Mouse (Mus musculus): ENCODE measurements around the gene Higd2a. TPM values are rescaled to one million over a fixed set of nuclear protein-coding genes. Genes with fewer than 3 reads are reported as not detected.

The Higd2a gene
- polyA plus RNA-seq, 1 experiment from 2014 or later: 154 TPM

DNA sequence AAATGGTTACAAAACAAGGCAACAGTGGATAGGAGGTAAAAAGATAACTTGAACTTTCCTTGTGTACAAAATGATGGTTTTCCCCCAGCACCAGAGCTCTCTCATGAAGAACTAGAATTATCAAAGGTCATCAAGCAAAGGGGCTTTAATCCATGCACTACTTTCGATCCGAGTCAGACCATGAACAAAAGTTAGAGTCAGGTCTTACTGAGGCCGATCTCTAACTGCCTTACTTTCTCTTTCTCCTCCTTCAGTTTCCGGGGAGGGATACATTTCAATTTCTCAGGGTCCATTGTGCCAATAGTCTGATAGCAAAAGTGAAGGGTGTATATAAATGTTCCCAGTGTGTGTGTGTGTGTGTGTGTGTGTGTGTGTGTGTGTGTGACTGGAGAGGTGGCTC, 17.4 kb upstream of the Higd2a start:
- H3K27me3 ChIP-seq (ENCODE audit: control insufficient read depth, insufficient read depth, low read length): no peaks in the 10 kb centered on the region
- WGBS: 84% methylated on average over 4 of the region's 4 CpGs
- H3K36me3 ChIP-seq (replicated peaks; ENCODE audit: control insufficient read depth, insufficient read depth, low read depth, low read length): no peaks in the 10 kb centered on the region
- H3K4me2 ChIP-seq (ENCODE audit: low read depth, low read length): no peak overlapping the region
- DNase-seq (ENCODE audit: low spot score): no peak
- no peak overlapping the region for H3K4me3 ChIP-seq (ENCODE audit: low read depth, low read length)
- no peak overlapping the region for H3K27ac ChIP-seq (replicated peaks; ENCODE audit: low read depth, low read length)
- H3K9me3 ChIP-seq (replicated peaks; ENCODE audit: control insufficient read depth, low read length): no peaks in the 10 kb centered on the region
- no peaks in the 10 kb centered on the region; the same call in 1 of the 2 replicates for H3K4me1 ChIP-seq (ENCODE audit: control insufficient read depth, insufficient read depth, low read length)
- no peak for ATAC-seq (replicated peaks; ENCODE audit: insufficient number of reproducible peaks, low FRiP score, low TSS enrichment, low read depth)
- no peak overlapping the region for H3K9ac ChIP-seq (replicated peaks; ENCODE audit: low read length)

GRCm38 (mm10) chr13:54574854-54575481, 15.0 kb upstream of the Higd2a start, which contains the start of gene Arl10:
Arl10 (plus strand) TSS chr13:54575015.
- Histone ChIP-seq H3K27me3 (ENCODE audit: control insufficient read depth, insufficient read depth, low read length) (no peaks in the 10 kb centered on the region), H3K4me1 (ENCODE audit: control insufficient read depth, insufficient read depth, low read length) (no peaks in the 10 kb centered on the region; the same call in 1 of the 2 replicates), H3K4me3 (ENCODE audit: low read depth, low read length) (peak within 1 kb of the TSS; percentile 96), H3K4me2 (ENCODE audit: low read depth, low read length) (peak within 1 kb of the TSS; percentile 90), H3K36me3 (replicated peaks; ENCODE audit: control insufficient read depth, insufficient read depth, low read depth, low read length) (0 out of 2 replicates have a peak, but pooled peaks cover 2% of the 10 kb centered on the region), H3K27ac (replicated peaks; ENCODE audit: low read depth, low read length) (peak within 1 kb of the TSS; percentile 67; the same call in 1 of the 2 replicates), H3K9me3 (replicated peaks; ENCODE audit: control insufficient read depth, low read length) (no peaks in the 10 kb centered on the region), H3K9ac (replicated peaks; ENCODE audit: low read length) (peak within 1 kb of the TSS; percentile 93)
- ATAC-seq (replicated peaks; ENCODE audit: insufficient number of reproducible peaks, low FRiP score, low TSS enrichment, low read depth) (peak; percentile 85), DNase-seq (ENCODE audit: low spot score) (peak; percentile 85)
- under 1% methylated on average over 55 of the region's 55 CpGs for WGBS

GRCm38 (mm10) chr13:54575489-54575888, 14.5 kb upstream of the Higd2a start:
- no peak overlapping the region for H3K27ac ChIP-seq (replicated peaks; ENCODE audit: low read depth, low read length)
- H3K4me2 ChIP-seq (ENCODE audit: low read depth, low read length): peak overlapping the region; percentile 90
- no peaks in the 10 kb centered on the region for H3K9me3 ChIP-seq (replicated peaks; ENCODE audit: control insufficient read depth, low read length)
- H3K36me3 ChIP-seq (replicated peaks; ENCODE audit: control insufficient read depth, insufficient read depth, low read depth, low read length): 0 out of 2 replicates have a peak, but pooled peaks cover 2% of the 10 kb centered on the region
- 2% methylated on average over 19 of the region's 19 CpGs for WGBS
- H3K4me3 ChIP-seq (ENCODE audit: low read depth, low read length): peak overlapping the region; percentile 96
- DNase-seq (ENCODE audit: low spot score): peak; percentile 6
- no peak for ATAC-seq (replicated peaks; ENCODE audit: insufficient number of reproducible peaks, low FRiP score, low TSS enrichment, low read depth)
- H3K9ac ChIP-seq (replicated peaks; ENCODE audit: low read length): peak overlapping the region; percentile 93
- H3K27me3 ChIP-seq (ENCODE audit: control insufficient read depth, insufficient read depth, low read length): no peaks in the 10 kb centered on the region
- no peaks in the 10 kb centered on the region; the same call in 1 of the 2 replicates for H3K4me1 ChIP-seq (ENCODE audit: control insufficient read depth, insufficient read depth, low read length)

DNA sequence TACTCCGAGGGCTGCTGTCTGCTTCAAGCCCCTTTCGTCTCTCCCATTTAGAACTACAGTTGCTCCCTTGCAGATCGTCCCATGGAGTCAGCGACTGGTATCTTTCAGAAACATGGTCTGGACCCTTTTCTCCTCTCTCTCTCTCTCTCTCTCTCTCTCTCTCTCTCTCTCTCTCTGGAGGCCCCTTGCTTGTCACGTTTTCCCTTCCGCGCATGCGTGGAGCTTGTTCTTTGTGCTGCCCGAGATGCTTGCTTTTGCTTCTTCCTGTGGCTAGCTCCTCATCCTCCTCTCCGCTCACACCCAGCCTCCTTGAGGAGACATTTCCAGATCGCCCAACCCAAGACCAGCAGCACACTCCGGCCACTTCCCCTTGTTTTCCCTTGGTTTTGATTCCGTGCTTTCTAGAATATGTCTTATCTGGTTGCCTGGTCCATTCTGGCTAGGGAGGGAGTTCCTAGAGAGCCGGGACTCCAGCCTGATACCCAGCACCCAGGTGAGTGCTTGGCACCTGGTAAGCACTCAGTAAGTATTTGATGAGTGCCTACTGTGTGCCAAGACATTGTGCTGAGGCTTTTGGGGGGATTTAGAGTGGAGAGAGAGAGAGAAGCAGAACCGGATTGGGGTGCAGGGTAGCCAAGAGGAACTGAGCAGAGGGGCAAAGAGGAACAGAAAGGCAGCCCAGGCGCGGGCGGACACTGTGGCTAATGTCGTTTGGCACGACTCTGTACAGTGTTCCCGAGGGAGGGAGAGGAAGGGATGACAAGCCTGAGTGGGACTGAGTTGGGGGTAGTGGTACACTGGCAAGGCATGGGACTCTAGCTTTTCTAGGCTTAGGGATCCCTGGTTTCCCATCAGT, 12.1 kb upstream of the Higd2a start:
- H3K27me3 ChIP-seq (ENCODE audit: control insufficient read depth, insufficient read depth, low read length): no peaks in the 10 kb centered on the region
- H3K27ac ChIP-seq (replicated peaks; ENCODE audit: low read depth, low read length): no peak overlapping the region
- H3K9me3 ChIP-seq (replicated peaks; ENCODE audit: control insufficient read depth, low read length): no peaks in the 10 kb centered on the region
- no peak overlapping the region for H3K4me2 ChIP-seq (ENCODE audit: low read depth, low read length)
- no peaks in the 10 kb centered on the region; the same call in 1 of the 2 replicates for H3K4me1 ChIP-seq (ENCODE audit: control insufficient read depth, insufficient read depth, low read length)
- H3K36me3 ChIP-seq (replicated peaks; ENCODE audit: control insufficient read depth, insufficient read depth, low read depth, low read length): peaks cover 10% of the 10 kb centered on the region
- WGBS: 88% methylated on average over 21 of the region's 21 CpGs
- ATAC-seq (replicated peaks; ENCODE audit: insufficient number of reproducible peaks, low FRiP score, low TSS enrichment, low read depth): no peak
- no peak for DNase-seq (ENCODE audit: low spot score)
- no peak overlapping the region for H3K4me3 ChIP-seq (ENCODE audit: low read depth, low read length)
- H3K9ac ChIP-seq (replicated peaks; ENCODE audit: low read length): no peak overlapping the region

DNA sequence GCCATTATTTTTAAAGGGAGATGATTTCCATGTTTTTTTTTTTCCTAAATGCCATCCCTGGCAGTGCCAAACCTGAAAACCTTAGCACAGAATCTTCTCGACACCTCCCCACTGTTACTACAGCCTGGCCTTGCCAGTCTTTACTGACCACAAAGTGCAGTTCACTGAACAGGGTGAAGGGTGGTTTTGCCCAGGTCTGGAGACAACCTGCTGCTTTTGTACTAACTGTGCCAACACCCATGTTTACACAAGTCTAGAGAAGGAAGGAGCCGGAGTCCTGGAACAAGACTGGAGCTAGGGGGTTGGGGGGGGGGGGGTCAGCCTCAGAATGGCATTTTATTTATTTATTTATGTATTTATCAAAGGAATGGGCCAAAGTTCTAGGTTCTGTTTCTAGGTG, 8.6 kb upstream of the Higd2a start:
- Histone ChIP-seq H3K27me3 (ENCODE audit: control insufficient read depth, insufficient read depth, low read length) (no peaks in the 10 kb centered on the region), H3K9ac (replicated peaks; ENCODE audit: low read length) (no peak overlapping the region), H3K4me3 (ENCODE audit: low read depth, low read length) (no peak overlapping the region), H3K4me1 (ENCODE audit: control insufficient read depth, insufficient read depth, low read length) (no peaks in the 10 kb centered on the region), H3K27ac (replicated peaks; ENCODE audit: low read depth, low read length) (no peak overlapping the region), H3K9me3 (replicated peaks; ENCODE audit: control insufficient read depth, low read length) (no peaks in the 10 kb centered on the region), H3K4me2 (ENCODE audit: low read depth, low read length) (no peak overlapping the region), H3K36me3 (replicated peaks; ENCODE audit: control insufficient read depth, insufficient read depth, low read depth, low read length) (peaks cover 10% of the 10 kb centered on the region)
- no peak for ATAC-seq (replicated peaks; ENCODE audit: insufficient number of reproducible peaks, low FRiP score, low TSS enrichment, low read depth)
- WGBS: 87% methylated on average over 2 of the region's 2 CpGs
- DNase-seq (ENCODE audit: low spot score): no peak

DNA sequence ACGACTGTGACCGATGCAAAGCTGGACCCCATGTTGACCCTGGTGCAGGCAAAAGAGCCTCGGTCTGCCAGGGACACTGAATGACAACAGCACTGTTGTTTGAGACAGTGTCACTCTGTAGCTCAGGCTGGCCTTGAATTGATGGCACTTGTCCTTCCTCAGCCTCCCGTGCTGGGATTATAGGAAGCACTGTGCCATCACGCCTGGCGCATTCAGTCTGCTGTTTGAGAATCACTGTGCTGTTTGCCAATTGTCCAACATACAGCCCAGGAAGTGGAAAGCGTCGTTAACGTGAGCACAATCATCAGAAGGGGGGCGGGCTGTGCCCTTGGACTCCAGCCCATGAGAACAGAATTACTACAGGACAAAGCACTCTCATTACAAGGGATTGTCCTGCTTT, 7.9 kb upstream of the Higd2a start:
- Histone ChIP-seq H3K4me3 (ENCODE audit: low read depth, low read length) (no peak overlapping the region), H3K9me3 (replicated peaks; ENCODE audit: control insufficient read depth, low read length) (no peaks in the 10 kb centered on the region), H3K36me3 (replicated peaks; ENCODE audit: control insufficient read depth, insufficient read depth, low read depth, low read length) (peaks cover 10% of the 10 kb centered on the region), H3K4me2 (ENCODE audit: low read depth, low read length) (no peak overlapping the region), H3K27me3 (ENCODE audit: control insufficient read depth, insufficient read depth, low read length) (no peaks in the 10 kb centered on the region), H3K27ac (replicated peaks; ENCODE audit: low read depth, low read length) (no peak overlapping the region), H3K9ac (replicated peaks; ENCODE audit: low read length) (no peak overlapping the region), H3K4me1 (ENCODE audit: control insufficient read depth, insufficient read depth, low read length) (no peaks in the 10 kb centered on the region)
- DNase-seq (ENCODE audit: low spot score) (no peak), ATAC-seq (replicated peaks; ENCODE audit: insufficient number of reproducible peaks, low FRiP score, low TSS enrichment, low read depth) (no peak)
- WGBS: 78% methylated on average over 10 of the region's 10 CpGs

- DNase-seq (ENCODE audit: low spot score) (no peak), ATAC-seq (replicated peaks; ENCODE audit: insufficient number of reproducible peaks, low FRiP score, low TSS enrichment, low read depth) (no peak)
- H3K4me2 ChIP-seq (ENCODE audit: low read depth, low read length): no peak overlapping the region
- H3K9me3 ChIP-seq (replicated peaks; ENCODE audit: control insufficient read depth, low read length): no peaks in the 10 kb centered on the region
- 83% methylated on average over 5 of the region's 5 CpGs for WGBS
- H3K27me3 ChIP-seq (ENCODE audit: control insufficient read depth, insufficient read depth, low read length): no peaks in the 10 kb centered on the region
- H3K27ac ChIP-seq (replicated peaks; ENCODE audit: low read depth, low read length): no peak overlapping the region
- no peak overlapping the region for H3K4me3 ChIP-seq (ENCODE audit: low read depth, low read length)
- H3K36me3 ChIP-seq (replicated peaks; ENCODE audit: control insufficient read depth, insufficient read depth, low read depth, low read length): peaks cover 10% of the 10 kb centered on the region
- H3K4me1 ChIP-seq (ENCODE audit: control insufficient read depth, insufficient read depth, low read length): no peaks in the 10 kb centered on the region
- H3K9ac ChIP-seq (replicated peaks; ENCODE audit: low read length): no peak overlapping the region
Measured at GRCm38 (mm10) chr13:54582860-54583259, 7.1 kb upstream of the Higd2a start.

- WGBS: 89% methylated on average over 11 of the region's 11 CpGs
- Histone ChIP-seq H3K9ac (replicated peaks; ENCODE audit: low read length) (no peak overlapping the region), H3K27ac (replicated peaks; ENCODE audit: low read depth, low read length) (no peak overlapping the region), H3K4me2 (ENCODE audit: low read depth, low read length) (no peak overlapping the region), H3K4me1 (ENCODE audit: control insufficient read depth, insufficient read depth, low read length) (no peaks in the 10 kb centered on the region), H3K27me3 (ENCODE audit: control insufficient read depth, insufficient read depth, low read length) (no peaks in the 10 kb centered on the region), H3K36me3 (replicated peaks; ENCODE audit: control insufficient read depth, insufficient read depth, low read depth, low read length) (peaks cover 6% of the 10 kb centered on the region), H3K4me3 (ENCODE audit: low read depth, low read length) (no peak overlapping the region), H3K9me3 (replicated peaks; ENCODE audit: control insufficient read depth, low read length) (no peaks in the 10 kb centered on the region)
- DNase-seq (ENCODE audit: low spot score): no peak
- no peak for ATAC-seq (replicated peaks; ENCODE audit: insufficient number of reproducible peaks, low FRiP score, low TSS enrichment, low read depth)
Measured at GRCm38 (mm10) chr13:54585831-54586230, 4.2 kb upstream of the Higd2a start.
